Mouse (Mus musculus) testis, adult 2 months (tissue): ENCODE data around the gene Rnd1.

Experiments
- CTCF ChIP-seq: fragments of 200-500 bp; IDR thresholded peaks from 2 replicates; pipeline ENCODE4 v1.5.1; 2012; ENCODE audit warnings: low read depth, mild to moderate bottlenecking, inconsistent platforms, low read length, moderate library complexity; ENCODE audit not compliant: control insufficient read depth, insufficient read depth, insufficient replicate concordance
- POLR2A ChIP-seq: fragments of 200-500 bp; IDR thresholded peaks from 2 replicates; pipeline ENCODE4 v1.6.1; 2012; ENCODE audit warnings: low read depth, mild to moderate bottlenecking, inconsistent platforms, low read length, moderate library complexity; ENCODE audit not compliant: control insufficient read depth

- TF ChIP-seq CTCF (no peak), POLR2A (no peak)
Observed at GRCm38 (mm10) chr15:98630540-98630939, 46.7 kb downstream of the Rnd1 start, which contains the start of gene Cacnb3.
